Mouse (Mus musculus) spleen, adult 2 months (tissue): Measurements from ENCODE around the gene Atxn1.

ENCODE experiments used
- CTCF ChIP-seq: fragments of 200-500 bp; IDR thresholded peaks from 2 replicates; pipeline ENCODE4 v1.5.1; 2011; ENCODE audit warnings: mild to moderate bottlenecking, inconsistent platforms; ENCODE audit not compliant: insufficient read depth, insufficient read length, insufficient replicate concordance; ENCODE audit errors: extremely low read depth
- POLR2A ChIP-seq: fragments of 200-500 bp; IDR thresholded peaks from 2 replicates; pipeline ENCODE4 v1.6.1; 2011; ENCODE audit warnings: low read depth, low read length, inconsistent platforms

GRCm38 (mm10) chr13:45917058-45918005 is 47.5 kb downstream of the Atxn1 start:
- TF ChIP-seq CTCF, result no peak
- no peak for TF ChIP-seq POLR2A
